Mouse (Mus musculus): ENCODE data around the gene Slc15a4.

Gene Slc15a4

GRCm38 (mm10) chr5:127546585-127546991, 86.1 kb downstream of the Slc15a4 start:
- DNase-seq (ENCODE audit: low read depth, low spot score), result no peak
